In genomic region chr10:53115028-53115427, GRCm38 (mm10) we compare ENCODE assay signal across 9 mouse cellular contexts.
DNase-seq lines count a peak whose midpoint lies in the region; ATAC-seq and TF ChIP-seq lines count a peak whose summit lies in the region.
"Had no signal": no experiment of that assay in that cellular context is flagged by ENCODE, and none has a peak within 500 bp of the region (broad histone marks: within the 10 kb centered on the region; RNA-seq: fewer than 3 reads in every experiment).

No protein-coding gene starts in this region.

- no peak for ATAC-seq in hindbrain, embryonic 12.5 days (ENCODE audit: low FRiP score)
- ATAC-seq in midbrain, postnatal 0 days (ENCODE audit: low FRiP score): no peak
- ATAC-seq in stomach, postnatal 0 days (ENCODE audit: low FRiP score, low TSS enrichment): no peak

- H3K36me3 ChIP-seq in hindbrain, embryonic 10.5 days: no peaks in the 10 kb centered on the region
- no peaks in the 10 kb centered on the region for H3K36me3 ChIP-seq in hindbrain, embryonic 12.5 days
- no peaks in the 10 kb centered on the region for H3K36me3 ChIP-seq in midbrain, postnatal 0 days (ENCODE audit: insufficient read depth, low read length)
- no peaks in the 10 kb centered on the region for H3K36me3 ChIP-seq in stomach, postnatal 0 days (ENCODE audit: control insufficient read depth, insufficient read depth, low read length)
- H3K36me3 ChIP-seq: lung, embryonic 15.5 days had no signal

- DNase-seq in hindbrain, embryonic 10.5 days (ENCODE audit: low spot score): peak; percentile 56
- DNase-seq in adrenal gland, postnatal 4 days (ENCODE audit: low spot score in 2 of 2): peak; percentile 10 to 38
- DNase-seq in heart, postnatal 36 days: peak; percentile 68 to 79
- peak; percentile 50 to 58 for DNase-seq in layer of hippocampus, postnatal 10 days (ENCODE audit: low spot score in 2 of 2)
- DNase-seq in midbrain, postnatal 0 days (ENCODE audit: low spot score): peak; percentile 44
- peak; percentile 39 for DNase-seq in stomach, postnatal 0 days (ENCODE audit: low spot score)

- TF ChIP-seq CTCF in embryonic fibroblast, embryonic 13.5 days (IDR thresholded peaks at IDR 0.05; ENCODE audit: borderline replicate concordance, insufficient read depth, low read length): peak; percentile 58; the same call in 1 of the 2 replicates
- peak; percentile 73 for TF ChIP-seq CTCF in midbrain, postnatal 0 days (IDR thresholded peaks at IDR 0.05)
- TF ChIP-seq CTCF in stomach, postnatal 0 days (IDR thresholded peaks at IDR 0.05; ENCODE audit: low read depth): peak; percentile 80

- no peak overlapping the region for H3K4me3 ChIP-seq in hindbrain, embryonic 10.5 days
- no peak overlapping the region for H3K4me3 ChIP-seq in hindbrain, embryonic 12.5 days
- H3K4me3 ChIP-seq in embryonic fibroblast, embryonic 13.5 days (ENCODE audit: insufficient read depth, low read length): no peak overlapping the region
- no peak overlapping the region for H3K4me3 ChIP-seq in midbrain, postnatal 0 days (ENCODE audit: low read depth, low read length)
- H3K4me3 ChIP-seq in stomach, postnatal 0 days (ENCODE audit: low read depth, low read length): no peak overlapping the region
- H3K4me3 ChIP-seq: lung, embryonic 15.5 days had no signal

- H3K9me3 ChIP-seq in hindbrain, embryonic 10.5 days: no peaks in the 10 kb centered on the region
- H3K9me3 ChIP-seq in hindbrain, embryonic 12.5 days (replicated peaks): no peaks in the 10 kb centered on the region
- no peaks in the 10 kb centered on the region for H3K9me3 ChIP-seq in midbrain, postnatal 0 days (ENCODE audit: low read length)
- H3K9me3 ChIP-seq in stomach, postnatal 0 days (ENCODE audit: control insufficient read depth, low read length): no peaks in the 10 kb centered on the region
- H3K9me3 ChIP-seq: lung, embryonic 15.5 days had no signal

- WGBS in hindbrain, embryonic 10.5 days: 19% methylated on average over 3 of the region's 3 CpGs
- WGBS in hindbrain, embryonic 12.5 days: 28% methylated on average over 3 of the region's 3 CpGs
- WGBS in midbrain, postnatal 0 days: 23% methylated on average over 3 of the region's 3 CpGs
- WGBS in stomach, postnatal 0 days: 28% methylated on average over 3 of the region's 3 CpGs

- H3K4me1 ChIP-seq in hindbrain, embryonic 10.5 days (replicated peaks): no peaks in the 10 kb centered on the region
- no peaks in the 10 kb centered on the region for H3K4me1 ChIP-seq in hindbrain, embryonic 12.5 days
- no peaks in the 10 kb centered on the region for H3K4me1 ChIP-seq in embryonic fibroblast, embryonic 13.5 days (ENCODE audit: control insufficient read depth, insufficient read depth, low read length)
- no peaks in the 10 kb centered on the region; the same call in 1 of the 2 replicates for H3K4me1 ChIP-seq in midbrain, postnatal 0 days (ENCODE audit: insufficient read depth, low read length)
- no peaks in the 10 kb centered on the region for H3K4me1 ChIP-seq in stomach, postnatal 0 days (replicated peaks; ENCODE audit: control insufficient read depth, insufficient read depth)
- H3K4me1 ChIP-seq: lung, embryonic 15.5 days had no signal

- no peak overlapping the region for H3K9ac ChIP-seq in hindbrain, embryonic 12.5 days
- H3K9ac ChIP-seq in midbrain, postnatal 0 days (replicated peaks; ENCODE audit: low read length, poor library complexity, severe bottlenecking): no peak overlapping the region
- no peak overlapping the region for H3K9ac ChIP-seq in stomach, postnatal 0 days (ENCODE audit: low read length)
- H3K9ac ChIP-seq: lung, embryonic 15.5 days had no signal

- intact Hi-C loops in heart, postnatal 36 days (cut with DNase I): loop anchor here (1.0 to 2.0 kb wide), 3 partner anchors 194 to 414 kb away; no protein-coding TSS in a partner anchor

- H3K27me3 ChIP-seq in hindbrain, embryonic 10.5 days (ENCODE audit: insufficient read depth, poor library complexity, severe bottlenecking): no peaks in the 10 kb centered on the region
- H3K27me3 ChIP-seq in hindbrain, embryonic 12.5 days: no peaks in the 10 kb centered on the region
- H3K27me3 ChIP-seq in midbrain, postnatal 0 days (ENCODE audit: insufficient read depth, low read length): no peaks in the 10 kb centered on the region
- no peaks in the 10 kb centered on the region for H3K27me3 ChIP-seq in stomach, postnatal 0 days (ENCODE audit: control insufficient read depth, insufficient read depth, low read length)
- H3K27me3 ChIP-seq: lung, embryonic 15.5 days had no signal

- no peak for TF ChIP-seq EP300 in stomach, postnatal 0 days (optimal IDR thresholded peaks at IDR 0.05)

- TF ChIP-seq POLR2A in embryonic fibroblast, embryonic 13.5 days (IDR thresholded peaks at IDR 0.05; ENCODE audit: low read depth, low read length): no peak

- H3K27ac ChIP-seq in hindbrain, embryonic 10.5 days: no peak overlapping the region
- no peak overlapping the region for H3K27ac ChIP-seq in hindbrain, embryonic 12.5 days
- no peak overlapping the region for H3K27ac ChIP-seq in embryonic fibroblast, embryonic 13.5 days (ENCODE audit: insufficient read depth, low read length)
- no peak overlapping the region for H3K27ac ChIP-seq in midbrain, postnatal 0 days (ENCODE audit: low read depth, low read length)
- H3K27ac ChIP-seq in stomach, postnatal 0 days (replicated peaks): no peak overlapping the region
- H3K27ac ChIP-seq: lung, embryonic 15.5 days had no signal

- no peak overlapping the region for H3K4me2 ChIP-seq in hindbrain, embryonic 12.5 days (replicated peaks)
- no peak overlapping the region for H3K4me2 ChIP-seq in midbrain, postnatal 0 days (ENCODE audit: low read depth, low read length, poor library complexity, severe bottlenecking)
- no peak overlapping the region for H3K4me2 ChIP-seq in stomach, postnatal 0 days (replicated peaks; ENCODE audit: low read depth)
- H3K4me2 ChIP-seq: lung, embryonic 15.5 days had no signal
